Mouse (Mus musculus) retina, postnatal 7 days (tissue): ENCODE results near the gene Noc2l.

Experiments
- DNase-seq: peaks from one replicate; pipeline ENCODE4 v3.0.0-alpha.2; 2012; ENCODE audit warnings: low read depth, low spot score

Noc2l gene

DNA sequence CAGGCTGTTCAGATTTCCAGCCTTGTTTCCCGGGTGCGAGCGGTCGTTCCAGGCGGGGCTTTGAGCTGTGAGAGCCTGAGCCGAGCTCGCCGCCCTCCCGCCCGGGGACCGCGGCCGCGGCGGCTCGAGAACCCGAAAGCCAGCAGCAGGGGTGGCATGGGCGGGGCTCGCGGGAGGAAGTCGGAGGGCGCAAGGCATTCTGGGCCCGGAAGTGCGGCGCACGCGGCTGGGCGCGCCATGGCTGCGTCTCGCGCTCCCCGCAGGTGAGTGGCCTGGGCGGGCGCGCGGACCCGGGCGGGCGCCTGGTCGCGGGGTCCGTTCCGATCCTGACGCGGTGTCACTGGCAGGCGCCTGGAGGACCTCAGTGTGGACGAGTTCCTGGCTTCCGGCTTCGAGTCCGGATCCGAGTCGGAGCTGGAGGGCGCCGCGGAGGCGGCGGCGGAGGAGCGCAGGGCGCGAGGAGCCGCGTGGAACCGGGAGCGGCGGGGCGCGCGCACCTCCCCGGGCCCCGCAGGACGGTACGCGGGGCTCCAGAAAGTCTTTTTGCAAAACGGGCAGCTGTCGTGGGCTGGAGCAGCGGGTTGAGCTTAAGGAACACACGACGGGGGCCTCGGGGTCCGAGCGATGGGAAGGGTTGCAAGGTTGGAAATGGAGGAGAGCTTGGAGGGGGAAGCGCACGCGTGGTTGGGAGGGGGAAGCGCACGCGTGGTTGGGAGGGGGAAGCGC, at the start of gene Noc2l:
Gene Noc2l, plus strand, starts transcription at position 203 of the 726 bp plus-strand sequence.
- peak; percentile 87 for DNase-seq

DNA sequence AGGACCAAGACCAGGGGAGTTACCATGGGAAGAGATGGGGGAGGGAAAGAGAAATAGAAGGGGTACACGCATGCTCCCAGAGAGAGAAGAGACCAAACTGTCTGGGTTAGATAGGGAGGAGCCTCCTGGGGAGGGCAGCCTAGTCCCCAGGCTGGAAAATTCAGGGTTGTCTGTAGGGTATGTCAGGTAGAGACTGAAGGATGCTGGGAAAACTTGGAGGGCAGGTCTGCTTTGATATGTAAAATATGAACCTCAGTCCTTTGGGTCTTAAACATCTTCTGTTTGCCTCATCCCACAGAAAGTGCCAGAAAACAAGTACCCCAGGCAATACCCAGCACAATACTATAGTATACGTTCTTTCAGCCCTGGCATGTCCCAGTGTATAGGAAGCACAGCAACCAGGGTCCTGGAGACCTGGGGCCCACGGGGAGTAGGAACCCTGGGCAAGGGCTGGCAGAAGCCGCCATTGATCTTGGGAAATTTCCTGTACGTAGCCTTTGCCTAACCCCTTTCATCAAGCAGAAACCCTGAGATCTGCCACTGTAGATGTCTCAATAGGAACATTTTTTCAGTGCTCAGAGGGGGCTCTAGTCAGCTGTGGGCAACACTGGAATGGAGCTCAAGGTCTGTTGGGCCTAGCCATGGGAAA, 47.5 kb upstream of the Noc2l start:
- DNase-seq: no peak

GRCm38 (mm10) chr4:156188811-156189323, 46.9 kb upstream of the Noc2l start:
- DNase-seq: no peak

GRCm38 (mm10) chr4:156192421-156193199, 43.2 kb upstream of the Noc2l start:
- DNase-seq: no peak

DNA sequence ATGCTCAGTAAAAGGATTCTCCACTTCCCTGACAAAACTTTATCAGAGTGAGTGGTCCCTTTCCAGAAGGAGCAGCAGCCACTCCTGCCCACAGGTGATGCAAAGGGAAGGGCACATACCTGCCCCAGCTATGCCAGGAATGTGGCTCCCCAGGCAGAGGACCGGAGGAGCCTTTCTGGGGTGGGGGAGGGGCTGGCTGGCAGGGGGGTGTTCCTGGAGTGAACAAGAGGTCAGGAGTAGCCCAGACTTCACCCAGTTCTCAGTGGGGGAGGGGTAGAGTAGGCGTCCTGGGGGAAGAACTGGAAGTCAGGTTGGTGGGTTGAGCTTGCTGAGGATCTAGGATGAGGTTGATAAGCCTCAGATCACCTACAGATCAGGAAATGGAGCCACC, 42.6 kb upstream of the Noc2l start:
- DNase-seq: no peak

GRCm38 (mm10) chr4:156193906-156194305, 41.9 kb upstream of the Noc2l start:
- no peak for DNase-seq

GRCm38 (mm10) chr4:156194346-156194745, 41.5 kb upstream of the Noc2l start:
- no peak for DNase-seq

DNA sequence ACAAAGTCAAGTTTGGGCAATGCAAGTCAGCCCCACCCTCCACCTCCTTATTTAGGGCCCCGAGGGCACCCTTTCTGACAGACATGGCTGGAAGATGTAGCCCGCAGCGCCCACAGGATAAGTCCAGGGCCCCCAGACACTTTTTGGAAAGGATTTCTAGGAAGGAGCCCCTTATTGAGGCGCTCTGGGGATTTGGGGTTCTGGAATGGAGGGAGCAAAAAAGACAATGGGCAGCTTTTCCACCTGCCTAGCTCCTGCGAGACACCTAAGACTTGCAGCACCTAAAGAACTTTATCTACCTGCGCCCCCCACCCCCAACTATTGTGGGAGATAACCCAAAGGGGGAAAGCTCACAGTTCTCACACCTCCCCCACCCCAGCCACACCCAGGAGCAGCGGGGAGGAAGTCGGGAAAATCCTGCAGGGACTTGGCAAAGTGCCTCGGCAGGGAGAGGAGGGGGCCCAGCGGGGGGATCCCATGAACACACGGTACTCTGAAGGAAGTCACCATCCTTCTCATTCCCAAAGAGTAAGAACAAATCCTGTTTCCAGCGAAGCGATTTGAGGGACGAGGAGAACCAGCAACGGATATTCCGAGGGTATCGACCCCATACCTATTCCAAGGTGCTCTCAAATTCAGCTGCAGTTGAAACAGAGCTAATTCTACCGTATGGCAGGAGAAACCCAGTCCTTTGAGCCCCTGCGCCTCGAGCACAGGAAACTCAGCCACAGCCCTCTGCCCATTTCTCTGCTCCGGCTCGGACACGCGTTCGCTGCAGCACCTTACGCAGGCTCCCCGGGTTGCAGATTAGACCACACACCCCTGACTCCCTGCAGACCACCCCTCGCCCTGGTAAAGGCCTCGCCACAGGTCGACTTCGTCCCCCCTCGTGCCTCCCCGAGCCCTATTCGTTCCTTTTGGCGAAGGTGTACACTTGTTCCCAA, 39.6 kb upstream of the Noc2l start:
- no peak for DNase-seq

DNA sequence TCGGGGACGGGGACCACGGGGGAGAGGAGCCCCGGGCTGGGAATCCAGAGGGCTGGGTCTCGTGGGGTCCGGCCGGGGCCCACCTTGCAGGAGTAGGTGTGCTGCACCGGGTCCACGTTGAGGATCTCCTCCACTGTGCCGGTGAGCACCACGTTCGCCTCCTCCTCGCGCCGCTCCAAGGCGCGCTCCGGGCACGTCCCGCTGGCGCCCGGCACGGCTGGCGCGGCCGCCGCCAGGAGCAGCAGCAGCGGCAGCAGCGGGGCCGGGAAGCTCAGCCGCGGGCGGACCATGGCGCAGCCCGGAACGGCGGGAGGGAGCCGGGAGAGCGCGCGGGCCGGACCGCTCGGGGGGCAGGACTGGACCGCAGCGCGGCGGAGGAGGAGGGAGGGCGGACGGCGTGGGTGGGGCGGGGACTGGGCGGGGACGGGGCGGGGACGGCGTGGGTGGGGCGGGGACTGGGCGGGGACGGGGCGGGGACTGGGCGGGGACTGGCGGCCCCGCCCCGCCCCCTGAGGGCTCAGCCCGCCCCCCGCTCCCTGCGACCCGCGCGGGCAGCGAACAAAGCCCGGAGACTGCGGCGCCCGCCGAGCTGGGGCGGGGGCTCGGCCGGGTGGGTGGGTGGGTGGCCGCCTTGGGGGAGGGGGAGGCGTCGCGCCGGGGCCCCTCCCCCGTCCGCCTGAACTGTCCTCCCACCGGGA, 38.5 kb upstream of the Noc2l start, which contains the start of gene Agrn:
Gene Agrn, minus strand, starts transcription at position 358 of the 698 bp plus-strand sequence.
- DNase-seq: peak; percentile 57

- DNase-seq: peak; percentile 76
Observed at GRCm38 (mm10) chr4:156197829-156198205, 38.0 kb upstream of the Noc2l start.

- DNase-seq: no peak
Observed at GRCm38 (mm10) chr4:156200623-156201475, 35.0 kb upstream of the Noc2l start, which contains the start of gene Isg15. TSS of gene Isg15 (minus strand) at chr4:156200818.

GRCm38 (mm10) chr4:156202462-156202893, 33.3 kb upstream of the Noc2l start:
- DNase-seq: no peak

DNA sequence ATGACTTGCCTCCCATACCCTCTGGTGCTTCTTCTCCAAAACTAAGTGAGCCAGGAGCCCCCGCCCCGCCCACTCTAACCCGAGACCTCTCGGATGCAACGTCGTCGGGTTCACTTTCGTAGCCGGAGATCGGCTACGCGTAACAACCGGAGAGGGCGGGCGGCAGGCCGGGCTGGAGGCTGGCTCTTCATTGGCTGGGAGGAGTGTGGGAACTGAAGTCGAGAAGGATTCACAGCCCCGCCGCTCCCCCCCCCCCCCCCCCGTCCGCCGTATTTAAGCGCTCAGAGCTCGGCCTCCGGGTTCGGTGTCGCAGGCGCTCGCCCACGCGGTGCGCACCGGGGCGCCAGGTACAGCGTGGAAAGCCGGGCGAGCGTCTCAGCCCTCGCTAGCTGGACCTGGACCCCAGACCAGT, 32.8 kb upstream of the Noc2l start, which contains the start of gene AW011738:
Gene AW011738, plus strand, starts transcription at position 304 of the 412 bp plus-strand sequence.
- DNase-seq: no peak

GRCm38 (mm10) chr4:156203413-156204131, 32.2 kb upstream of the Noc2l start:
- no peak for DNase-seq

GRCm38 (mm10) chr4:156208872-156209271, 26.9 kb upstream of the Noc2l start:
- DNase-seq: no peak

DNA sequence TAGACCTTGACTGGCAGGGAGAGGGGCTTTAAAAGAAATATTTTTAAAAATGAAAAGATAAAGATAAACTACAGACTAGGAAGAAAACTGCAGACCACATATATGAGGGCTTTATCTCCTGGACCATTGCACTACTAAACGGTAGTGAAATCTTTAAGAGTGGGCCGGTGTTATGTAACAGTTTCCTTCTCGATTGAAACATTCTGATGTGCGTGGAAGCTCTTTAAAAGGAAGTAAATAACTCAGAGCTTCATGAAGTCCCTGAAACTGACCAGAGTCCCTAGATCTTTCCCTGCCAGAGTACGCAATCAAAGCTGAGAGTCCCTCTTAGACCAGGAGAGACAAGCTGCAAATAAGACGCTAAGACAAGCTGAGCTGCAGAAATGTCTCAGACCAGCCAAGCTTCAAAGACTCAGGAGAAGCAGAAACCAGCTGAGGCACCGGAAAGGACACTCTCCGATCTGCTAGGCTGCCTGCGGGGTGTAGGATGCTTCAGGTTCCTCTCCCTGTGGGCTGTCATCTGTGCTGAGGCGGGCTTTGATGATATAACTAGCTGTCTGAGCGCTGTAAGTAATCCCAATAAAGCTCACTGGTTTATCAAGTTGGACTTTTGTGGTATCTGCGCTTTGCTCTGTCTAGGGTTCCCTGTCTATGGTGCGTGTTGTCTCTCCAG, 25.7 kb upstream of the Noc2l start:
- no peak for DNase-seq

- no peak for DNase-seq
Observed at GRCm38 (mm10) chr4:156213134-156213533, 22.7 kb upstream of the Noc2l start.

DNA sequence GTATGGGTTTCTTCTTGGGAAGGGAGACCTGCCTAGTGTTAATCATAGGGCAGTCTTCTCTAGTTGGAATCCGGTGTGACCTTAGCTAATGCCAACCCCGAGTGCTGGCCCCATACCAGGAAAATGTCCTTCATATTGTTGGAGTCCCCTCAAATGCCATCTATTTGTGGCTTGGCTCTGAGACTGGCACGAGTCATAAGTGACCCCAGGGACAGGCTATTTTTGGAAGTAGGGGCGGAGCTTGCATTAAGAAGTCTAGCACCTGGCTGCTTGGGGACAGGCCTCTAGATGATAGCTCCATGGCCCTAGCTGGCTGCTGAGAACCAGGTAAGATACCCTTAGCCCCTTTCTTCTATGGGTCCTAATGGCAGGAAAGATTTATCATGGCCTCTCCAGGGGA, 20.2 kb upstream of the Noc2l start, which contains the start of gene Perm1:
Gene Perm1, plus strand, starts transcription at position 220 of the 400 bp plus-strand sequence.
- DNase-seq: no peak
